Mouse (Mus musculus): ENCODE results near the gene Fbxo31. TPM values are rescaled to one million over a fixed set of nuclear protein-coding genes. Genes with fewer than 3 reads are reported as not detected.

The Fbxo31 gene
- total and polyA plus RNA-seq, 2 experiments = 23.0 to 25.1 TPM

DNA sequence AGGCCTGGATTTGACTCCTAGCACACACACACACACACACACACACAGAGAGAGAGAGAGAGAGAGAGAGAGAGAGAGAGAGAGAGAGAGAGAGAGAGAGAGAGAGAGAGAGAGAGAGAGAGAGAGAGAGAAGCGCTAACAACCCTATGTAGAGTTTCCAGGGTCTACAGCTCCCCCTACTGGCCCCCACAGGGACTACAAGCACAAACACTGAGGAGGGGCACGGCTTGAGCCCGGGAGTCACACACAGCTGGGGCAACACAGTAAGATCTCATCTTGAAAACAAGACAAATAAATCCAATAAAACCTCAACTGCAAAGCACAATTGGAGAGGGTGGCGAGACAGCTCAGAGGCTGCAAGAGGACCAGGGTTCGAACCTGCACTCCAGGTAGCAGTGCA is 46.2 kb downstream of the Fbxo31 start:
- Histone ChIP-seq H3K36me3 (ENCODE audit: control insufficient read depth, insufficient read depth, low read length) (no peaks in the 10 kb centered on the region), H3K9ac (ENCODE audit: low read depth, low read length) (no peak overlapping the region), H3K4me3 (ENCODE audit: insufficient read depth, low read depth, low read length) (no peak overlapping the region), H3K27me3 (ENCODE audit: control insufficient read depth, insufficient read depth, low read length) (no peaks in the 10 kb centered on the region), H3K79me2 (ENCODE audit: control insufficient read depth, insufficient read depth, low read length) (no peaks in the 10 kb centered on the region), H3K4me1 (ENCODE audit: control insufficient read depth, insufficient read depth, low read length) (no peaks in the 10 kb centered on the region), H3K27ac (replicated peaks; ENCODE audit: insufficient read depth, low read depth, low read length) (no peak overlapping the region)
- 44% methylated on average over 5 of the region's 5 CpGs for WGBS
- TF ChIP-seq POLR2A (IDR thresholded peaks at IDR 0.05; ENCODE audit: extremely low read depth, insufficient read depth, low read length) = no peak
- peak; percentile 71 for TF ChIP-seq CTCF (IDR thresholded peaks at IDR 0.05; ENCODE audit: low read depth, low read length)
- DNase-seq (ENCODE audit: extremely low read depth, low read depth, low spot score) = no peak

DNA sequence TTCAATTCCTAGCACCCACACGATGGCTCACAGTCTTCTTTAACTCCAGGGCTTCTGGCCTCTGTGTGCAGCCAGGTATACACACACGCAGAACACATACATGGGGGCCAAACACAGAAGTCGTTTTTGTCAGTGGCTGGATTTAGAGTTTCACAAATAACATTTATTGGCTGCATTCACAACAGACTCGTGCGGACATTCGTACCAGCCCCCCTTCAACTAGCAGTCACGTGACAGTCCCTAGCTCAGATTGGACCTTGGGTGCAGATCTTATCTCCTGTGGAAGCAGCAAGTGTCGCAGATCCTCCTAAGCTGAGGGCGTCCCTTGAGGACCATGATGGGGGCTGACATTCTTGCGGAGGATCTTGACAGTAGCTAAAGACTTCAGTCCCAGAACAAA is 48.0 kb downstream of the Fbxo31 start:
- no peak for TF ChIP-seq POLR2A (IDR thresholded peaks at IDR 0.05; ENCODE audit: extremely low read depth, insufficient read depth, low read length)
- Histone ChIP-seq H3K9ac (ENCODE audit: low read depth, low read length) (no peak overlapping the region), H3K27me3 (ENCODE audit: control insufficient read depth, insufficient read depth, low read length) (0 out of 2 replicates have a peak, but pooled peaks cover 3% of the 10 kb centered on the region), H3K36me3 (ENCODE audit: control insufficient read depth, insufficient read depth, low read length) (no peaks in the 10 kb centered on the region), H3K4me1 (ENCODE audit: control insufficient read depth, insufficient read depth, low read length) (no peaks in the 10 kb centered on the region), H3K4me3 (ENCODE audit: insufficient read depth, low read depth, low read length) (no peak overlapping the region), H3K27ac (replicated peaks; ENCODE audit: insufficient read depth, low read depth, low read length) (no peak overlapping the region), H3K79me2 (ENCODE audit: control insufficient read depth, insufficient read depth, low read length) (no peaks in the 10 kb centered on the region)
- WGBS = 67% methylated on average over 10 of the region's 10 CpGs
- no peak for DNase-seq (ENCODE audit: extremely low read depth, low read depth, low spot score)

DNA sequence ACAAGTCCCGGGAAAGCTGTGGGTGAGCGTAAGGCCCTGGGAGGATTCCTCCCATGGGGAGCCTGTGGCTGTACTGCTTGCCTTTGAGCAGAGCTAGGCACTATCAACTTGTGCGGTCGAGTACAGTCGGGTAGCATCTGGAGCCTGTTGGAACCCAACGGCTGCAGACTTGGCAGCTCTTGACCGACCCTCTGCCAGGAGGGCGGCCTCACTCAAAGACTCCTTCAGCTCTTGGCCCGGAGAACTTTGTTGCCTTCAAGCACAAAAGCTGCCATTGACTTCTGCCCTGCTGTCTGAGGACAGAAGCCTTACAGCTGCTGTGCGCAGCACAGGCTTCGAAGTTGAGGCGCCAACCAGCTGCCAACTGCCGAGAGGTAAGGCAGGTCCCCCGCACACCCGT is 49.8 kb downstream of the Fbxo31 start:
- TF ChIP-seq CTCF (IDR thresholded peaks at IDR 0.05; ENCODE audit: low read depth, low read length) (no peak), POLR2A (IDR thresholded peaks at IDR 0.05; ENCODE audit: extremely low read depth, insufficient read depth, low read length) (no peak)
- Histone ChIP-seq H3K4me1 (ENCODE audit: control insufficient read depth, insufficient read depth, low read length) (no peaks in the 10 kb centered on the region), H3K27ac (replicated peaks; ENCODE audit: insufficient read depth, low read depth, low read length) (no peak overlapping the region), H3K9ac (ENCODE audit: low read depth, low read length) (no peak overlapping the region), H3K4me3 (ENCODE audit: insufficient read depth, low read depth, low read length) (no peak overlapping the region), H3K27me3 (ENCODE audit: control insufficient read depth, insufficient read depth, low read length) (0 out of 2 replicates have a peak, but pooled peaks cover 3% of the 10 kb centered on the region), H3K36me3 (ENCODE audit: control insufficient read depth, insufficient read depth, low read length) (no peaks in the 10 kb centered on the region), H3K79me2 (ENCODE audit: control insufficient read depth, insufficient read depth, low read length) (no peaks in the 10 kb centered on the region)
- 83% methylated on average over 15 of the region's 15 CpGs for WGBS
- DNase-seq (ENCODE audit: extremely low read depth, low read depth, low spot score) = no peak

DNA sequence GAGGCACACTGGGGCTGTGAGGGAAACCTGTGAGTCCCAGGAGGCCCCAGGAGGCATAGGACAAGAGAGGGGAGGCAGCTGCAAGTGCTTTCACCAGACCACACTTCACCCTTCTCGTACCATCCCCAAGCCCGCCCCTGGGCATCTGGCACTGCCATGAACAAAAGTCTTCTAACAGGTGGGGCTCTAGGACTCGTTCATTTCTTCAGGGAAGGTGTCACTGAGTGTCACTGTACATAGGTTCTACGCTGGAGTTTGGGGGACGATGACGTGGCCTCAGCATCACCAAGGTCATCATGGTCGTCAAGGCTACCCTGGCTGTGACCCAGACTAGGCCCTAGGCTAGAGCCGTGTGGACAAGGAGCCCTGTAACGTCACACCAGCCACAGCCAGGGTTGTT is 50.9 kb downstream of the Fbxo31 start:
- Histone ChIP-seq H3K9ac (ENCODE audit: low read depth, low read length) (no peak overlapping the region), H3K27me3 (ENCODE audit: control insufficient read depth, insufficient read depth, low read length) (0 out of 2 replicates have a peak, but pooled peaks cover 3% of the 10 kb centered on the region), H3K4me1 (ENCODE audit: control insufficient read depth, insufficient read depth, low read length) (no peaks in the 10 kb centered on the region), H3K36me3 (ENCODE audit: control insufficient read depth, insufficient read depth, low read length) (no peaks in the 10 kb centered on the region), H3K4me3 (ENCODE audit: insufficient read depth, low read depth, low read length) (no peak overlapping the region), H3K79me2 (ENCODE audit: control insufficient read depth, insufficient read depth, low read length) (no peaks in the 10 kb centered on the region), H3K27ac (replicated peaks; ENCODE audit: insufficient read depth, low read depth, low read length) (no peak overlapping the region)
- DNase-seq (ENCODE audit: extremely low read depth, low read depth, low spot score) = no peak
- WGBS = 76% methylated on average over 9 of the region's 9 CpGs
- TF ChIP-seq CTCF (IDR thresholded peaks at IDR 0.05; ENCODE audit: low read depth, low read length) = no peak
- TF ChIP-seq POLR2A (IDR thresholded peaks at IDR 0.05; ENCODE audit: extremely low read depth, insufficient read depth, low read length) = no peak

DNA sequence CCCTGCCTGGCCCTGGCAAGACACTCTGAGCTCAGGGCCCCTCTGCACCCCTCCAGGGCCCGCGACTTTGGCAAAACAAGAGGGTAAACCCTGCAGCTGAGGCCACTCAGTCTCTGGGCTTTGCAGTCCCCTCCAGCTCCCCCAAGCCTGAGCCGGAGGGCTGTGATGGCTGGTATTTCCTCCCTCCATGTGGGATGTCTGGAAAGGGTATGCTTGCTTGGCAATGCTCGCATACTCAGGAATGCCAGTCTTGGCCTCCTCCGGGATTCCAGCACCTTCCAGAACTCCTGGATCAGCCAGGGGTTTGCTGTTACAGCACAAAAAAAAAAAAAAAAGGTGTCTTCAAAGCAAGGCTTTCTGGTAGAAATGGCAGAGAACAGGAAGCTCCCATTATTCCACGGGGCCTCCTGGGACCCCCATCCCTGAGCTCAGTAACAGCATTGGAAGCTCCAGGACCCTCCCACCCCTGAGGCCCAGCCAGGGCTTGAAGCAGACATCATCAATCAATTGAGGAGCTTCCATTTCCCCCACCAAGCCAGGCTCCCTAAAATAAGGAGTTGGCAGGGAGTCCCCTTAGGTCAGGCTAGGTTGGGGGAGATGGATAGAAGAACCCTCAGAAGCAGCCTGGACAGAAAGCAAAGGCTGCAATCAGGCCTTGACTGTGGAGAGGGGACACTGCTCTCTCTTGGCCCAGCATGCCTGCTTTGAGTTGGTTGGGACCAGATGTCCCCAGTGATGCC is 51.6 kb downstream of the Fbxo31 start:
- 74% methylated on average over 6 of the region's 6 CpGs for WGBS
- no peak for TF ChIP-seq CTCF (IDR thresholded peaks at IDR 0.05; ENCODE audit: low read depth, low read length)
- no peak for TF ChIP-seq POLR2A (IDR thresholded peaks at IDR 0.05; ENCODE audit: extremely low read depth, insufficient read depth, low read length)

DNA sequence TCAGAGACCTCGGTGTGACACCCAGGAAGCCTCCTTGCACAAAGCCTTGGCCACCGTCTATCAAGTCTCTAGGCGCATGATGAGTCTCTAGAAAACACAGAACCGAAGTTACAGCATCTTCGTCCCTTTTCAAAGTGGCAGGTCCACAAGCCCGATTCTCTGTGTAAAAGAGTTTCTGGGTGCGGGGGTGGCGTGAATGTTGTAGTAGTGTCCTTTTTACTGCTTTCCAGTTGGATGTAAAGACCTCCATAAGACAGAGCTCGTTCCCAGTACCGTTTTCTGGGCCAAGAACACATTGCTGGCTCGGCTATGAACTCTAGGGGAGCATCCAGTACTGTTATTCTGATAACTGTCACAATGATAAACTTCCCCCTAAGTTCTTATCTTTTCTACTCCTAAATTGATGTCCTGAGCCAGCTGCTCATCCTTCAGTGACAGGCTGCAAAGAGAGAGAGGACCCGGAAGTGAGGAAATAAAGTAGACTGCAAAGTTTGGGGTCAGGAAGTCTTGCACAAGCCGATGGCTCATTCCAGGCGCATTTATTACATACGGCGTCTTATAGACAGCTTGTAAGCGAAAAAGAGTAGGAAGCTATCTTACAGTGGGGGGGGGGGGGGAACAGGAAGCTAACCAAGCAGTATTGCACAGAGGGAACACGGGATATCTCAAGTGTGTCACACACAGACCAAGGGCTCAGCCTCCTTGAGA is 53.3 kb downstream of the Fbxo31 start:
- TF ChIP-seq CTCF (IDR thresholded peaks at IDR 0.05; ENCODE audit: low read depth, low read length) (no peak), POLR2A (IDR thresholded peaks at IDR 0.05; ENCODE audit: extremely low read depth, insufficient read depth, low read length) (no peak)
- H3K27me3 ChIP-seq (ENCODE audit: control insufficient read depth, insufficient read depth, low read length) = 0 out of 2 replicates have a peak, but pooled peaks cover 3% of the 10 kb centered on the region
- no peaks in the 10 kb centered on the region for H3K79me2 ChIP-seq (ENCODE audit: control insufficient read depth, insufficient read depth, low read length)
- no peak overlapping the region for H3K9ac ChIP-seq (ENCODE audit: low read depth, low read length)
- no peak overlapping the region for H3K27ac ChIP-seq (replicated peaks; ENCODE audit: insufficient read depth, low read depth, low read length)
- no peaks in the 10 kb centered on the region for H3K4me1 ChIP-seq (ENCODE audit: control insufficient read depth, insufficient read depth, low read length)
- H3K4me3 ChIP-seq (ENCODE audit: insufficient read depth, low read depth, low read length) = no peak overlapping the region
- WGBS = 62% methylated on average over 18 of the region's 18 CpGs
- H3K36me3 ChIP-seq (ENCODE audit: control insufficient read depth, insufficient read depth, low read length) = no peaks in the 10 kb centered on the region
- DNase-seq (ENCODE audit: extremely low read depth, low read depth, low spot score) = no peak

More for the DNA sequence above, 51.6 kb downstream of the Fbxo31 start:
- Histone ChIP-seq H3K27ac (replicated peaks; ENCODE audit: insufficient read depth, low read depth, low read length) (no peak overlapping the region), H3K79me2 (ENCODE audit: control insufficient read depth, insufficient read depth, low read length) (no peaks in the 10 kb centered on the region), H3K27me3 (ENCODE audit: control insufficient read depth, insufficient read depth, low read length) (0 out of 2 replicates have a peak, but pooled peaks cover 3% of the 10 kb centered on the region), H3K36me3 (ENCODE audit: control insufficient read depth, insufficient read depth, low read length) (no peaks in the 10 kb centered on the region), H3K4me1 (ENCODE audit: control insufficient read depth, insufficient read depth, low read length) (no peaks in the 10 kb centered on the region), H3K4me3 (ENCODE audit: insufficient read depth, low read depth, low read length) (no peak overlapping the region), H3K9ac (ENCODE audit: low read depth, low read length) (no peak overlapping the region)
- no peak for DNase-seq (ENCODE audit: extremely low read depth, low read depth, low spot score)
